Mouse (Mus musculus): ENCODE measurements around the gene Rassf6. TPM values are rescaled to one million over a fixed set of nuclear protein-coding genes. Genes with fewer than 3 reads are reported as not detected.

Rassf6 gene
- total and polyA plus RNA-seq, 3 experiments, result not detected

DNA sequence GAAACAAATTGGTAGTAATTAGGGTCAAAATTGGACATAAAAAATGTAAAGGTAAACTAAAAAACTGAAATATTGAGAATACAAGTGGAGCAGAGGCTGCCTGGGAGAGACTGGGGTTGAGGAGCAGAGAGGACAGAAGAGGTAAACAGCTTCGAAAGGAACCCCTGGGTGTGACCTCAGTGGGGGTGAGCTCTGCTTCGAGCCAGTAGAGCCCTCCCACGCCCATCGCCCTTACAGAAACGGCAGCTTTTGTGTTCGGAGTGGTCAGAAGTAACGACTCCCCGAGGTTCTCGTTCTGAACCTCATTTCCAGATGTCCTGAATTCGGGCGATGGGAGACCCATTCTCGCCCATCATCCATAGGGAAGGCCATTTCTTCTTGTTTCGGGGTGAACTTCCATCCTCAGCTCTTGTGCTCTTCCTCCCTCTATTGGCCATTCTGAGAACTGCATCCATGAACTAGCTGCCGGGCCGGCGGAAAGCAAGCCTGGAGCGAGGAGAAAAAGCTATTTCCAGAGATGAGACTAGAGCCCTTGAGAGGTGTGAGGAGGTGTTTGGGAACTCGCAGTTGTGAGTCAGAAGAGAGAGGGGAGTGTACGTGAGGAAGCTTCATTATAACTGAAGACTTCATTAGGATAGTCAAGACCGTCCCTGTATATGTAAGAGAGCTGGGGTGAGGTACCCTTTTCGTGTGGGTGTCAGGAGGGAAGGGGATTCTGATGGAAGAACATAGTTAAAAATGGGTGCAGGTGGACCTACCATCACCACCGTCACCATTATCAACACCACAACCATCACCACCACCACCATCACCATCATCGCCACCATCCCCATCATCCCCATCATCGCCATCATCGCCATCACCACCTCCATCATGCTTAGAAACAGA lies 51.5 kb downstream of the Rassf6 start:
- ATAC-seq (ENCODE audit: extremely low read depth, insufficient number of reproducible peaks, low FRiP score, poor library complexity, severe bottlenecking), result no peak
- no peak overlapping the region for H3K4me3 ChIP-seq (ENCODE audit: low read depth, low read length)

DNA sequence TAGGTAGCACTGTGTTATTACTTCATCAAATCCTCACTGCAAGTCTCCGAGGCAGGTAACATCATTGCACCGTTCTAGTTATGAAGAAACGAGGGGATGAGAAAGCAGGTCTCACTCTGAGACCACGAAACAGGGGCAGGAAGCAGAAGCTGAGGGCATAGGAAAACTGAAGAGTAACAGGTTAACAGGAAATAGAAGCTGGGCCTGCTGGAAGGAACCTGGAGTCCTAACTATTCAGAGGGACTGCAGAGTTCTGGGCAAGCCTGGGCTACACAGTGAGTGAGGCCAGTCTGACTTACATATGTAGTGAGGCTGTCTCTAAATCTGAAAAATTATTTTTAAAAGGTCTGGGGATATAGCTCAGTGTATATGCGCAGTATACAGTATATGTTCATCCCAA lies 52.4 kb downstream of the Rassf6 start:
- H3K4me3 ChIP-seq (ENCODE audit: low read depth, low read length), result no peak overlapping the region
- no peak for DNase-seq (ENCODE audit: low spot score)
- 0 out of 2 replicates have a peak, but pooled peaks cover 2% of the 10 kb centered on the region for H3K9me3 ChIP-seq (replicated peaks)
- H3K27me3 ChIP-seq (ENCODE audit: insufficient read depth, low read length), result no peaks in the 10 kb centered on the region
- TF ChIP-seq GATA1 (IDR thresholded peaks at IDR 0.05; ENCODE audit: borderline replicate concordance, low read length), result no peak
- TF ChIP-seq CTCF (IDR thresholded peaks at IDR 0.05; ENCODE audit: low read depth, low read length), result no peak
- TF ChIP-seq POLR2AphosphoS5 (IDR thresholded peaks at IDR 0.05; ENCODE audit: insufficient replicate concordance, low read depth, low read length), result no peak
- no peak for TF ChIP-seq GATA2 (IDR thresholded peaks at IDR 0.05; ENCODE audit: borderline replicate concordance, low read depth, low read length)
- TF ChIP-seq TAL1 (conservative IDR thresholded peaks at IDR 0.05; ENCODE audit: low read depth, low read length), result no peak
- no peak for ATAC-seq (ENCODE audit: extremely low read depth, insufficient number of reproducible peaks, low FRiP score, poor library complexity, severe bottlenecking)
- H3K36me3 ChIP-seq (replicated peaks), result no peaks in the 10 kb centered on the region
- H3K4me1 ChIP-seq (ENCODE audit: insufficient read depth, low read depth, low read length), result 0 out of 2 replicates have a peak, but pooled peaks cover 3% of the 10 kb centered on the region

More for the DNA sequence above, 51.5 kb downstream of the Rassf6 start:
- Histone ChIP-seq H3K4me1 (ENCODE audit: insufficient read depth, low read depth, low read length) (0 out of 2 replicates have a peak, but pooled peaks cover 3% of the 10 kb centered on the region), H3K36me3 (replicated peaks) (no peaks in the 10 kb centered on the region), H3K9me3 (replicated peaks) (0 out of 2 replicates have a peak, but pooled peaks cover 2% of the 10 kb centered on the region), H3K27me3 (ENCODE audit: insufficient read depth, low read length) (no peaks in the 10 kb centered on the region)
- peak; percentile 29 for DNase-seq (ENCODE audit: low spot score)
- TF ChIP-seq GATA1 (IDR thresholded peaks at IDR 0.05; ENCODE audit: borderline replicate concordance, low read length), result no peak
- TF ChIP-seq GATA2 (IDR thresholded peaks at IDR 0.05; ENCODE audit: borderline replicate concordance, low read depth, low read length), result no peak
- no peak for TF ChIP-seq TAL1 (conservative IDR thresholded peaks at IDR 0.05; ENCODE audit: low read depth, low read length)
- peak; percentile 26; the same call in 1 of the 2 replicates for TF ChIP-seq CTCF (IDR thresholded peaks at IDR 0.05; ENCODE audit: low read depth, low read length)

DNA sequence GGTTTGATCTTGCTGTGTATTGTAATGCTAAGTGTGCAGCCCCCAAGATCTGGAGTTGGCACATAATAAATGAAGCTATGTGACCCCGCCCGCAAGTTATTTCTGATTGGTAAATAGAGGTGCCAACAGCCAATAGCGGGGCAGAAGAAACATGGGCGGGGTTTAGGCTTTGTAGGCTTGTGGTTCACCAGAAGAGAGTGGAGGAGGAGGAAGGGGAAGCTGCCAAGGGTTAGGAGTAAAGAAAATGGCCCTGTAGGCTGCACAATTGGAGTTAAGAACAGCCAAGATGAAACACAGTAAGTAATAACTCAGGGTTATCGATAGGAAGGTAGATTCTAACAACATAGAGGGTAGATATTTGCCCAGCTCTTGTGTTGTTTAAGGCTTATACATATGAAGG lies 53.9 kb downstream of the Rassf6 start:
- no peak overlapping the region for H3K4me3 ChIP-seq (ENCODE audit: low read depth, low read length)
- no peaks in the 10 kb centered on the region for H3K36me3 ChIP-seq (replicated peaks)
- ATAC-seq (ENCODE audit: extremely low read depth, insufficient number of reproducible peaks, low FRiP score, poor library complexity, severe bottlenecking) (no peak), DNase-seq (ENCODE audit: low spot score) (no peak)
- TF ChIP-seq CTCF (IDR thresholded peaks at IDR 0.05; ENCODE audit: low read depth, low read length) (no peak), TAL1 (conservative IDR thresholded peaks at IDR 0.05; ENCODE audit: low read depth, low read length) (no peak), GATA2 (IDR thresholded peaks at IDR 0.05; ENCODE audit: borderline replicate concordance, low read depth, low read length) (no peak), GATA1 (IDR thresholded peaks at IDR 0.05; ENCODE audit: borderline replicate concordance, low read length) (no peak), POLR2AphosphoS5 (IDR thresholded peaks at IDR 0.05; ENCODE audit: insufficient replicate concordance, low read depth, low read length) (no peak)
- 0 out of 2 replicates have a peak, but pooled peaks cover 3% of the 10 kb centered on the region for H3K4me1 ChIP-seq (ENCODE audit: insufficient read depth, low read depth, low read length)
- 0 out of 2 replicates have a peak, but pooled peaks cover 2% of the 10 kb centered on the region for H3K9me3 ChIP-seq (replicated peaks)
- H3K27me3 ChIP-seq (ENCODE audit: insufficient read depth, low read length), result no peaks in the 10 kb centered on the region

DNA sequence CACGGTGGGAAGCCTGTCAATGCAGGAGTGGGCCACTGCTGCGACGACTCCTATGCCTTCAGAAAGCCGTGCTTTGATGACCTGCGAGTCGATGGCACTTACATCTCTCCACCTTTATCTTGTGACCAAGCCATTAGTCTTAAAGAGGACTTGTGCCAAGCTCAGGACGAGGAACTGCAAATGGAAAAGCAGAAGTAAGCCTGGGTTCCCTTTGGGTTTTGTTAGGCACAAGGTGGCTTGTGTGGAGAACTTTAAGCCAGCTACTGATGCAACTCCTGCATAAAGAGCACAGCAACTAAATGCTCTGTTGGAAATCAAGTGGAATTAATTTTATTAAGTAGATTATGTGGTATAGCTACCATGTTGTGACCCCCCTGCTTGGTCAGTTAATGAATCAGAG lies 55.7 kb downstream of the Rassf6 start:
- no peaks in the 10 kb centered on the region for H3K27me3 ChIP-seq (ENCODE audit: insufficient read depth, low read length)
- ATAC-seq (ENCODE audit: extremely low read depth, insufficient number of reproducible peaks, low FRiP score, poor library complexity, severe bottlenecking), result no peak
- H3K4me1 ChIP-seq (ENCODE audit: insufficient read depth, low read depth, low read length), result 0 out of 2 replicates have a peak, but pooled peaks cover 3% of the 10 kb centered on the region
- H3K4me3 ChIP-seq (ENCODE audit: low read depth, low read length), result no peak overlapping the region
- no peaks in the 10 kb centered on the region for H3K36me3 ChIP-seq (replicated peaks)
- DNase-seq (ENCODE audit: low spot score), result no peak
- TF ChIP-seq GATA2 (IDR thresholded peaks at IDR 0.05; ENCODE audit: borderline replicate concordance, low read depth, low read length) (no peak), POLR2AphosphoS5 (IDR thresholded peaks at IDR 0.05; ENCODE audit: insufficient replicate concordance, low read depth, low read length) (no peak), CTCF (IDR thresholded peaks at IDR 0.05; ENCODE audit: low read depth, low read length) (no peak), TAL1 (conservative IDR thresholded peaks at IDR 0.05; ENCODE audit: low read depth, low read length) (no peak), GATA1 (IDR thresholded peaks at IDR 0.05; ENCODE audit: borderline replicate concordance, low read length) (no peak)
- H3K9me3 ChIP-seq (replicated peaks), result 0 out of 2 replicates have a peak, but pooled peaks cover 2% of the 10 kb centered on the region

DNA sequence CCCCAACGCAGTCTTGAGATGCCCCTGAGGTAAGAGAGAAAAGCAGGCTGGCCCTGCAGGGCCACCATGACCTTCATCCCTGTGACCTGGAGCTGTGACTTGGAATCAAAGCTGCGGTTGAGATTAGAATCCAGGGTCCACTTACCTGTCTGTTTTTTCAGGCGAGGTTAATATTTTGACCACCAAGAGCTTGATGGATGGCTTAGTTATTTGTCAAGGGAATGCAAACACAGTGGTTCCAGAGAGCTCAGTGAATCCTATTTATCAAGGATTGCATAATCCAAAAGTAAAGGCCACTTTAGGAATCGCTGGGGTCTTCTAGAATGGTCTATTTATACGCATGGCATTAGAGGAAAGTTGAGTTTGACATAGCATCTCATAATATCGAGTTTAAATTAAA lies 58.3 kb downstream of the Rassf6 start:
- no peak for TF ChIP-seq GATA1 (IDR thresholded peaks at IDR 0.05; ENCODE audit: borderline replicate concordance, low read length)
- TF ChIP-seq GATA2 (IDR thresholded peaks at IDR 0.05; ENCODE audit: borderline replicate concordance, low read depth, low read length), result no peak
- TF ChIP-seq POLR2AphosphoS5 (IDR thresholded peaks at IDR 0.05; ENCODE audit: insufficient replicate concordance, low read depth, low read length), result no peak
- no peak for TF ChIP-seq CTCF (IDR thresholded peaks at IDR 0.05; ENCODE audit: low read depth, low read length)
- no peak for TF ChIP-seq TAL1 (conservative IDR thresholded peaks at IDR 0.05; ENCODE audit: low read depth, low read length)
- ATAC-seq (ENCODE audit: extremely low read depth, insufficient number of reproducible peaks, low FRiP score, poor library complexity, severe bottlenecking) (no peak), DNase-seq (ENCODE audit: low spot score) (no peak)
- Histone ChIP-seq H3K4me1 (ENCODE audit: insufficient read depth, low read depth, low read length) (no peaks in the 10 kb centered on the region), H3K27me3 (ENCODE audit: insufficient read depth, low read length) (no peaks in the 10 kb centered on the region), H3K36me3 (replicated peaks) (no peaks in the 10 kb centered on the region), H3K9me3 (replicated peaks) (no peaks in the 10 kb centered on the region), H3K4me3 (ENCODE audit: low read depth, low read length) (no peak overlapping the region)

DNA sequence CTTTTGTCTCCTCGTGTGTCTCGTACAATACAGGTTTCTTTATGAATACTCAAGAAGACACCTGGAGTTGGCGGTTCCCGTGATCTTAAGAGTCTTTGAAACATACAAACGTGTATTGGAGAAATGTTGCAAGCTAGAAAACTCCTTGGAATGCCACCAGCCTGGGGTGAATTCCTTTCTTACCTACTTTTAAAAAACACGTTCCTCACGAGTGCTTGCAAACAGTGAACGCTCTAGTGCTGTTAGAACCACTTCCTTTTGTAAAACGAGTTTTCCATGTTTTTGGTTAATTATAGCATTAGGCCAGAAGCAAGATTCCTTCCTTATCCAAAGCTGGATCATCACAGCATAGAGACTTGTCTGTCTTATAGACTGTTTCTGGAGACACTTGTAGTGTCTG lies 60.9 kb downstream of the Rassf6 start:
- no peaks in the 10 kb centered on the region for H3K4me1 ChIP-seq (ENCODE audit: insufficient read depth, low read depth, low read length)
- ATAC-seq (ENCODE audit: extremely low read depth, insufficient number of reproducible peaks, low FRiP score, poor library complexity, severe bottlenecking), result no peak
- TF ChIP-seq GATA2 (IDR thresholded peaks at IDR 0.05; ENCODE audit: borderline replicate concordance, low read depth, low read length), result no peak
- H3K4me3 ChIP-seq (ENCODE audit: low read depth, low read length), result no peak overlapping the region
- no peaks in the 10 kb centered on the region for H3K9me3 ChIP-seq (replicated peaks)
- DNase-seq (ENCODE audit: low spot score), result no peak
- no peaks in the 10 kb centered on the region for H3K36me3 ChIP-seq (replicated peaks)
- no peaks in the 10 kb centered on the region for H3K27me3 ChIP-seq (ENCODE audit: insufficient read depth, low read length)

Data from G1E (cell line).